Mouse (Mus musculus) v-Abl transformed pro-B cells (cell line): ENCODE results near the gene Slfn3.

Experiments
- in situ Hi-C, 2 experiments: fragments of 400-800 bp; cut with MboI; formaldehyde crosslinking; loops; one replicate each; pipeline ENCODE4 v1.15.1; 2025; ENCODE audit not compliant: unreplicated experiment in 2 of 2

Slfn3 gene

GRCm38 (mm10) chr11:83262673-83263072 is 71.5 kb downstream of the Slfn3 start:
- in situ Hi-C loops, result no loop called here

- in situ Hi-C loops, result no loop called here
These were observed 72.0 kb downstream of the Slfn3 start for GRCm38 (mm10) chr11:83263146-83263545.
